Mouse (Mus musculus) megakaryocyte-erythroid progenitor cell, adult 5-6 weeks (primary cell): Measurements from ENCODE around the gene Gfap. TPM values are rescaled to one million over a fixed set of nuclear protein-coding genes. Genes with fewer than 3 reads are reported as not detected.

Experiments used
- ATAC-seq: replicated peaks from 2 replicates; pipeline ENCODE4 v1.8.0; 2016; ENCODE audit warnings: mild to moderate bottlenecking, inconsistent platforms; ENCODE audit not compliant: severe bottlenecking, poor library complexity, low FRiP score, low TSS enrichment
- total RNA-seq, 2 experiments: library from RNA; stranded (forward) in 1 of 2; stranded (reverse) in 1 of 2; fragments of 200-1000, 215-1000 nt in 1 of 2; fragments of >200 nt in 1 of 2; fragmentation: Nextera tagmentation in 1 of 2; gene quantifications; 2 replicates each; pipeline ENCODE4 v1.2.3; 2014 to 2017

Gfap gene
- total RNA-seq (2014; fragmentation: Nextera tagmentation) (0.40 and 1.1 TPM in 2 replicates), total RNA-seq (2017) (0.08 and 1.5 TPM in 2 replicates)

- ATAC-seq = peak; percentile 55
These were observed at the start of gene Gfap for GRCm38 (mm10) chr11:102900763-102901162. Gene Gfap (minus strand): TSS chr11:102900912.

GRCm38 (mm10) chr11:102948043-102948961, 47.6 kb upstream of the Gfap start:
- no peak for ATAC-seq

DNA sequence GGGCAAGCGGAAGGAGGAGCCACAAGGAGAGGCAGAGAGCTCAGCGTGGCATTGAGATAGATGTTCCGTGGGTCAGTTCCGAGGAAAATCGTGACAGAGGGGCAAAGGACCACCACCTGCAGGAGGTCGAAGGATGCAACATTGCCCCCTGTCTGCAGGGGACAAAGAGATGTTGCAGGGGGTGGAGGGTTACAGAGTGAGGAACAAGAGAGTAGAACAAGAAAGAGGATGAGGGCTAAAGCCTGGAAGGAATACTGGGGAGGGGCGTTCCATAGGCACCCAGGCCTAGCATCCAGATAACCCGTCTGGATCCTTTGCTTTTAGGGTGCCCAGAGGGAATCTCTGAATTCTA, 46.3 kb upstream of the Gfap start:
- ATAC-seq = 0 out of 2 replicates have a peak, but pooled peaks have one; percentile 8

DNA sequence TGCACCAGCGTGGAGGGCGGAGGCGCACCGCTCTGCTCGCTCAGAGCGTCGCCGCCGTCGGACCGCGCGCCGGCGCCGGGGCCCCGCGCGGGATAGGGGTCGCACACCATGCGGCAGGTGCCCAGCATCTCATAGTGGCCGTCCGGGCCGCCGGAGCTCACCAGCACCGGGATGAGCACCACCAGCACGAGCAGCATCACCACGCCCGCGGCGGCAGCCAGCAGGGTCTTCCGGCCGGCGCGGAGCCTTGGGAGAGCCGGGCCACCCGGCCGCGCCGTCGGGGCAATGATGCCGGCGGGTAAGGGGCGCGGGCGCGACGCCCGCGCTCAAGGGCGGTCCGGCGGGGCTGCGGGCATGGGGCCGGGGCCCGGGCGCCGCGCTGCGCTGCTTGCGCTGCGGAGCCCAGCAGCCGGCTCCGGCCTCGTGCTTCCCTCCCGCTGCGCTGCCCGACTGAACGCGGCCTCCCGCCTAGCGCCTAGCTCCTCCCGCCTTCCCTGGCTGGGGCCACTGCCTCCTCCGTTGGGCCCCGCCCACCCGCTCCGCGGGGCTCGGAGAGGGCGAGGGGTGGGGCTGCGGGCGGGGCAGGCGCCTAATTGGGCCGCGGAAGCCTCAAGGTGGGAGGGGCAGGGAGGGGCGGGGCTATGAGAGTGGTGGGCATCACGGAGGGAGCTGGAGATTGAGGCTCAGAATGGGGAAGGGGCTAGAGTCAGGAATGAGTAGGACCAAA, 45.7 kb upstream of the Gfap start, which contains the start of gene C1ql1:
TSS of gene C1ql1 (minus strand) at position 424 of the 727 bp plus-strand sequence.
- ATAC-seq = peak; percentile 93

GRCm38 (mm10) chr11:102945306-102946264, 44.9 kb upstream of the Gfap start:
- no peak for ATAC-seq

DNA sequence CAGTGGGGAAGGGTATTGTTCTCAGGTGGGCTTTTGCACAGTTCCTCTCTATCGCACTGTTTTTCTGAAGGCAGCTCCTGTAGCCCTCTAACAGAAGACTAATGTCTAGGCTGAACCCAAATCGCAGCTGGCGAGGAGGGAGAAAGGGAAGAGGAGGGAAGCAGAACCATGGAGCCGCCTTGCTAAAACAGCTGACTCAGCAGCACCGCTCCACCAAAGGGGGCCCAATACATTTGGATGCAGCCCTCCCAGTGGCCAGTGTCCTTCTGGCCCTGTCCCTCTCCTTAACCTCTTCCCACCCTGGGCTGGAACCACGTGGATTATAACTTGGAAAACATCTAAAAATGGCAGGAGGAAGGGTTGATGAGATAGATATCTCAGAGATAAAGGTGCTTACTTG, 40.5 kb upstream of the Gfap start:
- no peak for ATAC-seq

- ATAC-seq = no peak
These were observed 38.4 kb upstream of the Gfap start for GRCm38 (mm10) chr11:102939024-102939675.

GRCm38 (mm10) chr11:102937529-102938182, 36.9 kb upstream of the Gfap start:
- no peak for ATAC-seq

DNA sequence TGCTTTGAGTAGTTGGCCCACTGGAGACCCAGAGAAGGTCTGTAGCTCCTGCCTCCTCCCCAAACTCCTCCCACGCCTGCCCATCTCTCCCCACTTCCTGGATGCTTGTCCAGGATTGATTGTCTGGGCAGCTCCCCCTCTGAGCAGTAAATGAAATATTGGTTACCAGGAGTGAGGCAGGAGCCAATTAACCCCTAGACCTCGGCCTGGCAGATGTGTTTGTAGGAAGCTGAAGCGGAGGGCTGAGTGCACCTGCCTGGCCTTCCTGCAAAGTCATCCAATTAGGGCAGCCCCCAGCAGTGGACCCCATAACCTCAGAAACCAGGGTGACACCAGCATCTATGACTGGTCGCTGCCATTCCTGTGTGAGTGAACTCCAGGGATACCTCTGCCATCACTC, 35.6 kb upstream of the Gfap start:
- ATAC-seq = no peak

DNA sequence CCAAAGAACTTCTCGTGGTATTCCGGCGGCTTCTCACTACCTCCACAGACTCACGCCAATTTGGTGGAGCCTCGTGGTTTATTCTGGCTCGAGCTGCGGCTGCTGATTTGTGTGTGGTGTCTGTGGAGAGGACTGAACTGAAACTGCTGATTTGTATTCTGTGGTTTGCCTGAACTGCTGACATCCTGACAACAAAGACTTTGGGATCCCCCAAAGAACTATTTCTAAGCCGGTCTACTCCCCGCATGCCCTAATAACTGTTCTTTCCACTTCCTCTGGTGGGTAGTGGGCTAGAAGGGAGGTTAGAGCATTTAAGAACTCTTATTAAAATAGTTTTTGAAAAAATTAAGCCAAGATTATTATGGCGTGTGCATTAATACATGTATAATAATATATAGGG, 30.0 kb upstream of the Gfap start:
- no peak for ATAC-seq

DNA sequence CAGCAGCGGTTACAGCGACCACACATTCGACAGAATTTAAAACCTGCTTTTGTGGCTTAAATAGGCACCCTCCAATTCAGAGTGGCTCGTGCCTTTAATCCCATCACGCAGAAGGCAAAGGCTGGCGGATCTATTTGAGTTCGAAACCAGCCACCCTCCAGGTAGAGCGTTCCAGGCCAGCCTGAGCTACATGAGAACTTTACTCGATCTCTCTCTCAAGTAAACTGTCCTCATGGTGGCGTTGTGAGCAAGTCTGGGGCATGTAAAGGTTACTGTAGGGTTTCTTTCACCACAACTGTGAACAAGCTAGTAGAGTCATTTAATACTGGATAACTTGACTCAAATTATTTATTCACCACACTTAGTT, 24.6 kb upstream of the Gfap start:
- peak; percentile 64 for ATAC-seq

- ATAC-seq = peak; percentile 95
These were observed 24.0 kb upstream of the Gfap start, which contains the start of gene Kif18b for GRCm38 (mm10) chr11:102924557-102925350. Gene Kif18b (minus strand): TSS chr11:102925124.

DNA sequence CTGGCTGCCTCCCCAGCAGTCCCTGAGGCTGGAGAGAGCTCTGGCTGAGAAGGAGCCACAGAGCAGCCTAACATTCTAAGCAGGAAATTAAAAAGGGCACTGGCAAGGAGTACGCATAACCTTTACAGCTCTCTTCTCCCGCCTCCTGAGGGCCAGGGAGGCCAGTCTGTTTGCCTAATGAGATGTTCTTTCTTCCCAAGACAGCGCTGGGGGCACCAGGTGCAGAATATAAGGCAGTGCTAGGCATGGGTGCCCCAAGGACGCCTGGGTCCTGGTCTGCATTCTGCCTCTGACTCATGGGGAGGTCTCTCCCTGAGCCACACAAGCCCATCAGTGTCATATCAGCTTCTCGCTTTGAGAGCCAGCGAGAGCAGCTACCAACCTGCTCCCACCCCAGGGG, 20.8 kb upstream of the Gfap start:
- no peak for ATAC-seq

- ATAC-seq = no peak
These were observed 17.4 kb upstream of the Gfap start for GRCm38 (mm10) chr11:102918077-102918476.

DNA sequence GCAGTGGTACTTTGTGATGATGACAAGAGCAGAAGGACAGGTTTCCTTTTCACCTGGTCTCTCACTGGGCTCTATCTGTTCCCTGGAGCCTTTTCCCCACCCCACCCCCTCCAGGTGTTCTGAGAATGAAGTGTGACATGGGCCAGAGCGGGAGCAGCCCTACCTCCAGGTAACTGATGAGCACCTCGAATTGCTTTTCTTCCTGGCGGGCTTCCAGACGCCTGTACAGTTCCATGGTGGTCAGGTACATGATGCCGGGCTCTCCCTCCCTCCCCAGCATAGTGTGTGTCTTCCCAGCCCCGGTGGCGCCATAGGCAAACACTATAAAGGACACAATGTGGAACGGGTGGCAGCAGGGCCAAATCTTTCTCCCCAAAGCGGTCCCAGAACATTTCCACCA, 14.7 kb upstream of the Gfap start:
- ATAC-seq = no peak

- no peak for ATAC-seq
These were observed 10.7 kb upstream of the Gfap start for GRCm38 (mm10) chr11:102911376-102911775.

DNA sequence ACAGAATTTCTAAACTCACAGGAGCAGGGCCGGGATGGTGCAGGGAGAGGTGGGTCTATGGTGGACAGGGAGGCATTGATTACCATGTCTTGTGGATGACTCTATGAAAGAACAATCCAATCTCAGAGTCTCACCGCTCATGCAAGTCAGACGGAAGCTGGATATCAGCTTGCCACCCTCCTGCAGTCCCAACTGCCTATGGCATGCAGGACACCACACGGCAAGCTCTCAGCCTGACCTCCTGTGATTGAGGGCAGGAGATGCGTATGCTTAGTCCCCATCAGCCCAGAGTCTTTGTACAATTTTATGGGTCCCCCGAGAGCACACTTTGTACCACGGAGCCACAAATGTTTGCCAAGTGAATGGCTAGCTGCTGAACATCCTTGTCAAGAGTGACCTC, 2.9 kb upstream of the Gfap start:
- no peak for ATAC-seq

DNA sequence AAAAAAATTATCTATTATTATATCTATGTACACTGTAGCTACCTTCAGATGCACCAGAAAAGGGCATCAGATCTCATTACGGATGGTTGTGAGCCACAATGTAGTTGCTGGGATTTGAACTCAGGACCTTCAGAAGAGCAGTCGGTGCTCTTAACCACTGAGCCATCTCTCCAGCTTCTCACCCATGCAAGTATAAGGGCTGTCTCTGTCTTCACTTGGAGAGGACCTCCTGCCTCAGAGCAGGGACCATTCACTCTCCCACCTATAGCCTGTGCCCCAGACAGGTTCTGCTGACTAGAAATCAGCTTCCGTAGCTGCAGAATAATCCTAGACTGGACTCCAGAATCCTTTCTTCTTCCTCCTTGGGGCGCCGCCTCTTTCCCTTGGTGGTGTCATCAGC, 1.4 kb upstream of the Gfap start:
- no peak for ATAC-seq
